Mouse (Mus musculus) liver, adult 2 months (tissue): Measurements from ENCODE around the gene Syt6. TPM values are rescaled to one million over a fixed set of nuclear protein-coding genes. Genes with fewer than 3 reads are reported as not detected.
A peak's percentile ranks its signal among the peaks of the same experiment; 100 is the strongest.

ENCODE experiments used
- DNase-seq: peaks from one replicate; pipeline ENCODE4 v3.0.0-alpha.2; 2011; ENCODE audit warnings: low read depth, low spot score; ENCODE audit errors: extremely low read depth
- H3K27ac ChIP-seq: fragments of 200-500 bp; replicated peaks from 2 replicates; pipeline ENCODE4 v1.5.1; 2012; ENCODE audit warnings: low read depth, mild to moderate bottlenecking, control low read depth, inconsistent platforms, low read length; ENCODE audit not compliant: insufficient read depth
- H3K27me3 ChIP-seq: fragments of 200-500 bp; 2 replicates; pipeline ENCODE4 v1.6.1; 2012; ENCODE audit warnings: mild to moderate bottlenecking, moderate library complexity, low read length, inconsistent platforms; ENCODE audit not compliant: control insufficient read depth, insufficient read depth
- H3K36me3 ChIP-seq: fragments of 200-500 bp; 2 replicates; pipeline ENCODE4 v1.6.1; 2012; ENCODE audit warnings: low read length, inconsistent platforms; ENCODE audit not compliant: control insufficient read depth, insufficient read depth
- H3K4me1 ChIP-seq: fragments of 200-500 bp; 2 replicates; pipeline ENCODE4 v1.6.1; 2011; ENCODE audit warnings: low read length; ENCODE audit not compliant: control insufficient read depth, insufficient read depth
- H3K4me3 ChIP-seq: fragments of 200-500 bp; 2 replicates; pipeline ENCODE4 v1.5.1; 2011; ENCODE audit warnings: low read depth, mild to moderate bottlenecking, control low read depth, low read length, moderate library complexity; ENCODE audit not compliant: insufficient read depth
- H3K79me2 ChIP-seq: fragments of 200-500 bp; 2 replicates; pipeline ENCODE4 v1.6.1; 2012; ENCODE audit warnings: inconsistent platforms, mild to moderate bottlenecking, low read length, moderate library complexity; ENCODE audit not compliant: control insufficient read depth, insufficient read depth
- H3K9ac ChIP-seq: fragments of 200-500 bp; 2 replicates; pipeline ENCODE4 v1.6.1; 2012; ENCODE audit warnings: low read depth, mild to moderate bottlenecking, control low read depth, inconsistent platforms, low read length
- CTCF ChIP-seq: fragments of 200-500 bp; IDR thresholded peaks from 2 replicates; pipeline ENCODE4 v1.5.1; 2011; ENCODE audit warnings: low read depth, low read length, control low read depth
- POLR2A ChIP-seq: fragments of 200-500 bp; IDR thresholded peaks from 2 replicates; pipeline ENCODE4 v1.6.1; 2011; ENCODE audit warnings: low read length, control low read depth; ENCODE audit not compliant: insufficient read depth; ENCODE audit errors: extremely low read depth
- WGBS: fragments of 180-500 bp; shearing (Covaris S2); methylation state at CpG from one replicate; pipeline ENCODE4 v1.1.7; 2018; 5-methylcytosine and 5-hydroxymethylcytosine counted together
- polyA plus RNA-seq: library from polyadenylated mRNA; depleted of rRNA; stranded (reverse); fragments of >200 nt; gene quantifications from 2 replicates; pipeline ENCODE4 v1.2.3, GENCODE M21; 2012
- total RNA-seq: library from RNA; depleted of rRNA; stranded (reverse); fragments of >200 nt; gene quantifications from 2 replicates; pipeline ENCODE4 v1.2.3, GENCODE M21; 2014

Syt6 gene
- total and polyA plus RNA-seq, 2 experiments = not detected

DNA sequence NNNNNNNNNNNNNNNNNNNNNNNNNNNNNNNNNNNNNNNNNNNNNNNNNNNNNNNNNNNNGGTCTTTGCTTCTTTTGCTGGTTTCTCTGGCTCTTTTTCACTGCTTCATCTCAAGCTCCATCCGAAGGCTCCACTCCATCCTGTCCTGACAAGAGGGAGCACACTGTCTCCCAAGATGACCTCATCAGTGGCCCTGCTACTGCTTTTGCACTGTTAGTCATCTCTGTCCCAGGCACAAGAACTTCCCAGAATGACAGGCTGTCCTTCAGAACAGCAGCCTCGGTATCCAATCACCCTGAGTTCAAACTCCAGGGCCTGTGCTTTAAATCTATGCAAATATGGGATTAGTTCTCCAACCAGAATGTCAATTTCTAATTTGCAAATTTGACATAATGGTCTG, 28.9 kb upstream of the Syt6 start:
- H3K9ac ChIP-seq = no peak overlapping the region
- no peaks in the 10 kb centered on the region for H3K36me3 ChIP-seq
- H3K79me2 ChIP-seq = no peaks in the 10 kb centered on the region
- no peak for TF ChIP-seq CTCF
- TF ChIP-seq POLR2A = no peak
- 58% methylated on average over 2 of the region's 2 CpGs for WGBS
- no peak for DNase-seq
- H3K4me3 ChIP-seq = no peak overlapping the region
- no peak overlapping the region for H3K27ac ChIP-seq
- H3K4me1 ChIP-seq = no peaks in the 10 kb centered on the region
- no peaks in the 10 kb centered on the region for H3K27me3 ChIP-seq

DNA sequence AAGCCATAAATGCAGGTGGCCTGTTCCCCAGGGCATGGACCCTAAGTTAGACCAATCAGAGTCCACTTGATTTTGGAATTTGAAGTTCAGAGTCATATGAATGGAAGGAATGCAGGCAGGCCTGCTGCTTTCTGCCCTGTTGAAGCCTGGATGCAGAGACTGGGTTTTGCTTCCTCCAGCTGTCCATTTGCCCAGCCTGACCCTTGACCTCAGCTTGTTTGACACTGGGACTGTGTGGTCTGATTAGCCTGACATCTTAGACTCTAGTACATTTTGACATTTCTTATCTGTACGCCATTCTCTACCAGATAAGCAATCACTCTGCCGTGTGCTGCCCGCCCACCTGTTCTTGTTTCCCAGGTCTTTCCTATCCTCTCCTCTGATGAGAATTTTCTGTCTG, 28.4 kb upstream of the Syt6 start:
- Histone ChIP-seq H3K79me2 (no peaks in the 10 kb centered on the region), H3K27me3 (no peaks in the 10 kb centered on the region), H3K9ac (no peak overlapping the region), H3K4me3 (no peak overlapping the region), H3K4me1 (no peaks in the 10 kb centered on the region), H3K27ac (no peak overlapping the region), H3K36me3 (no peaks in the 10 kb centered on the region)
- TF ChIP-seq POLR2A (no peak), CTCF (no peak)
- DNase-seq = peak; percentile 8
- 46% methylated on average over 3 of the region's 3 CpGs for WGBS

DNA sequence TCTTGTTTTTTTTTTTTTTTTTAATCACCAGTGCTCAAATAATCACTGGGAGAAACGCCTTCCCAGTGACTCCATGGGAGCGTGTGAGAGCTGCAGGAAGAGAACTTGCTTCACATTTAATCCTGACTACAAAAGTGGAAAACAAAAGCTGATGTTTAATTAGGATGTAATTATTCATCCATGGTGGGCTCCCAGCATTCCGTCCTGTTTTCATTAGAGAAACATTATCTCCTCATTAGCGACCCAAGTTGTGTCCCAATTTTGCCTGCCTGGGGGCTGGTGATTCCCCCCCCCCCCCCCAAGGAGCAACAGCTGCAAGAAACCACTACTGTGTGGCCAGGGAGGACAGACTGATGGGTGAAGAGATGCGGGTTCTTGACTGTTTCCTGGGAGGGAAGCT, 24.8 kb upstream of the Syt6 start:
- Histone ChIP-seq H3K27me3 (no peaks in the 10 kb centered on the region; the same call in 1 of the 2 replicates), H3K9ac (no peak overlapping the region), H3K27ac (no peak overlapping the region), H3K36me3 (no peaks in the 10 kb centered on the region), H3K79me2 (no peaks in the 10 kb centered on the region), H3K4me1 (no peaks in the 10 kb centered on the region), H3K4me3 (no peak overlapping the region)
- 86% methylated on average over 5 of the region's 5 CpGs for WGBS
- no peak for DNase-seq
- no peak for TF ChIP-seq CTCF
- no peak for TF ChIP-seq POLR2A

DNA sequence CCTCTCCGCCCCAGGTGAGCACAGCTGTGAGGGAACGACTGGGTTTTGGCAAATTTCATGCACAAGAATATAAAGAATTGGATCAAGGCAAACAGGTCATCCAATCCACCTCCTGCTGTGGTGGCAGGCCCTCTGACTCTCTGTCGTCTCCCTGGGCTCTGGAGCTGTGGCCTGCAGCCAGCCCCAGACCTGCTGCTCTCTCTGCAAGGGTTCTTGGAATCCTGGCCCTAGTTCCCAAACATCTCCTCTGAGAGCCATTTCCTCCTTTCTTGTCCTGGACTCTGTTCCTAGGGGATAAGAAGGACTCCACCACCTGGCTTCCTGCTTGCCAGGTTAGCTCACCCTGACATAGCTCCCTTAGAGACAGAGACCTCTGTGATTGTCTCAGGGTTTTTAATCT, 7.8 kb upstream of the Syt6 start:
- TF ChIP-seq POLR2A = no peak
- no peak for TF ChIP-seq CTCF
- Histone ChIP-seq H3K36me3 (no peaks in the 10 kb centered on the region), H3K4me3 (no peak overlapping the region), H3K27me3 (no peaks in the 10 kb centered on the region), H3K27ac (no peak overlapping the region), H3K79me2 (no peaks in the 10 kb centered on the region), H3K9ac (no peak overlapping the region), H3K4me1 (no peaks in the 10 kb centered on the region)
- DNase-seq = no peak
- WGBS = 71% methylated on average over 3 of the region's 3 CpGs

DNA sequence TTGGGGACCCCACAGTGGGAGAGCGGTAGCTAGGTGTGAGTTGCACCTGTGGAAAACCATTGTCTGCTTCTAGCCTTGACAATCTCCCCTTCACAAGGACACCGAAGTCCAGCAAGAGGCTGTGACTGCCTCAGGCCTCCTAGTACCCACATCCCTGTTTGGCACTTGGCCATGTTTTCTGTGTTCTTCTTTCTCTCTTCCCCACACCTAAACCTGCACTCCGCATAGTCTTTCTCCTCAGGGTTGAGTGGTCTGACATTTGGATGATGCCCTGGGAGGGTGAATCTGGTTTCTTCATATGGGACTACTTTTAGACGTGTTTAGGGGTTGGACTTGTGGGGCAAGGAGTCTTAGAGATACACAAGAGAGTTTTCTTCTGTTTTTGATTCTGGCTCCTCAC, 2.5 kb upstream of the Syt6 start:
- peaks cover 29% of the 10 kb centered on the region for H3K27me3 ChIP-seq
- WGBS = 70% methylated on average over 4 of the region's 4 CpGs

DNA sequence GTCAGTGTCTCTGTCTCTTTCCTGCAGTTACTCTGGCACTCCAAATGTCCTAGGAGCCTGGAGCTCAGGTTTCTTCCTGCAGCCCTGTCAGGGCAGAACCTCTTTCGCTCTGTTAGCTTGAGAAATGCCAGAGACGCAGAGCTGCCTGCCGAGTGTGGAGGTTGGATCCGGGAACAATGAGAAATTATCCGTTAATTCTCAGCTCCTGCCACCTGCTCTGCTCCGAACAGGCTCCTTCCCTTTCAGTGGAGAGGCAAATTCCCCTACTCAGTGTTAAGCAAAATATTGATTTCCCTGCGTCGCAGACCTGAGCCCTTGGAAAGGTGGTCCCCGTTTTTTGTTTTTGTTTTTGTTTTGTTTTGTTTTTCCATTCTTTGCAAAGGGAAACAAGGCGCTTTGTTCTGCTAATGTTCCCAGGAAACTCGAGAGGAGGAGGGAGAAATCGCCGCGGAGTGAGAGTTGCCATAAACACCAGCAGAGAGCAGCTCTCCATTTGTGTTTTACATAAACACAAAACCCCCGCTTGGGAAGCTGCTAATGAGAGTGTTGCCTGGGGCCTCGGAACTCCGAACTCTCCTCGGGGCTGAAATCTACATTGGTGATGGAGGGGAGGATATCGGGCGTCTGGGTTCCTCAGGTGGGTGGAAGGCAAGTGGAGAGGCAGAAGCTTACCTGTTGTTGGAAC, 1.8 kb upstream of the Syt6 start:
- Histone ChIP-seq H3K27me3 (peaks cover 30% of the 10 kb centered on the region), H3K4me1 (no peaks in the 10 kb centered on the region; the same call in 1 of the 2 replicates), H3K36me3 (no peaks in the 10 kb centered on the region), H3K9ac (no peak overlapping the region), H3K4me3 (no peak overlapping the region), H3K79me2 (no peaks in the 10 kb centered on the region), H3K27ac (no peak overlapping the region)
- DNase-seq = no peak
- WGBS = 5% methylated on average over 20 of the region's 20 CpGs
- TF ChIP-seq CTCF = no peak
- TF ChIP-seq POLR2A = no peak

More for the DNA sequence above, 2.5 kb upstream of the Syt6 start:
- no peaks in the 10 kb centered on the region; the same call in 1 of the 2 replicates for H3K4me1 ChIP-seq
- no peak for DNase-seq
- no peaks in the 10 kb centered on the region for H3K36me3 ChIP-seq
- no peaks in the 10 kb centered on the region for H3K79me2 ChIP-seq
- H3K27ac ChIP-seq = no peak overlapping the region
- H3K4me3 ChIP-seq = no peak overlapping the region
- TF ChIP-seq CTCF = no peak
- no peak for TF ChIP-seq POLR2A
- no peak overlapping the region for H3K9ac ChIP-seq
